Mouse (Mus musculus): ENCODE results near the gene Hist1h2be.
"Not testable (repeated sequence)": the region's sequence is repeated elsewhere in the genome, so short reads cannot be mapped to it uniquely, and the experiment has no call there.

The Hist1h2be gene

DNA sequence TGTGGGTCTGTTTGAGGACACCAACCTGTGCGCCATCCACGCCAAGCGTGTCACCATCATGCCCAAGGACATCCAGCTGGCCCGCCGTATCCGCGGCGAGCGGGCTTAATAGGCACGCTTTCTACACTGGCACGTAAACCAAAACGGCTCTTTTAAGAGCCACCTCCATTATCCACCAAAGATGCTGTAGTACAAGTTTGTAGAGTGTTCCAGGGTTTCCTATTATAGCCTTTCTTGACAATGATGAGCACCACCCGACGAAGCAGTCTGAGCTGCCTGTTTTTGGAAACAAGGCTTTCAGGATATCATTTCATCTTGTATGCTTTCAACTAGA lies 76.2 kb downstream of the Hist1h2be start:
- not testable (repeated sequence) for DNase-seq

DNA sequence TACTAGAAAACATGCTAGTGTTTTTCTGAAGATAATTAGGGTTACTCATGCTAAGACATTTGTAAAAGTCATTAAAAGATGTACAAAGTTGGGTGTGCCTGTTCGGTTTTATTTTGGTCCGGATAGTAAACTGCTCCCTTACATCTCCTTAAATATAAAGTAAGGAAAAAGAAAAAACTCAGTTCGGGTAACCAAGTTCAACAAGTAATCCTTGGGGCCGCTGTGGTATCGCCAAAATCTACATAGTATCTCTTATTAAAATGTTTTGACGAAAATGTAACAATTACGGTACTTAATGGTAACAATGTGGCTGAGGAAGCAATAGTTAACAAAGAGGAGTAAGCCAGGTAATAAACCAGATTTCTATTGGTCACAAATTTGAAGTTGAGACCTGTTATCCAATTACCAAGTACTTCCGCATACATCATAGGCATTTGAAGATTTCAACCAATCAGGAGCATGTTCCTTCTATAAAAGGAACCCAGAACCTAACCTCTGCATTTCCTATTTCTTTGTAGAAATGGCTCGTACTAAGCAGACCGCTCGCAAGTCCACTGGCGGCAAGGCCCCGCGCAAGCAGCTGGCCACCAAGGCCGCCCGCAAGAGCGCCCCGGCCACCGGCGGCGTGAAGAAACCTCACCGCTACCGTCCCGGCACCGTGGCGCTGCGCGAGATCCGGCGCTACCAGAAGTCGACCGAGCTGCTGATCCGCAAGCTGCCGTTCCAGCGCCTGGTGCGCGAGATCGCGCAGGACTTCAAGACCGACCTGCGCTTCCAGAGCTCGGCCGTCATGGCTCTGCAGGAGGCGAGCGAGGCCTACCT lies 76.7 kb downstream of the Hist1h2be start, which contains the start of gene Hist1h3f:
Gene Hist1h3f, plus strand, starts transcription at position 88 of the 822 bp plus-strand sequence.
- peak; percentile 89 for DNase-seq

DNA sequence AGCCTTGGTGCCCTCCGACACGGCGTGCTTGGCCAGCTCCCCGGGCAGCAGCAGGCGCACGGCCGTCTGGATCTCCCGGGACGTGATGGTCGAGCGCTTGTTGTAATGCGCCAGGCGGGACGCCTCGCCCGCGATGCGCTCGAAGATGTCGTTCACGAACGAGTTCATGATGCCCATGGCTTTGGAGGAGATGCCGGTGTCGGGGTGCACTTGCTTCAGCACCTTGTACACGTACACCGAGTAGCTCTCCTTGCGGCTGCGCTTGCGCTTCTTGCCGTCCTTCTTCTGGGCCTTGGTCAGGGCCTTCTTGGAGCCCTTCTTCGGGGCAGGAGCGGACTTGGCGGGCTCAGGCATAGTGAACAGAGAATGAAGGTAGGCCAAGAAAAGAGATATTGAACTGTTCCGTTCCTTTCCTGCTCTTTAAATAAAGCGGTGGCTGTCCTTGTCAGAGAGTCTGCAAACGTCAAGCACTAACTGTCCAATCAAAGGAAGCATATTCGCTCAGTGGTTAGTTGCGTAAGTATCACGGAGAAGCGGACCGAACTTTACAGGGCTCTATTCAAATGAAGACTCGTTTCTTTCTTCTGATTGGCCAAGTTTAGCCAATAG lies 77.8 kb downstream of the Hist1h2be start, which contains the start of gene Hist1h2bh:
Gene Hist1h2bh, minus strand, starts transcription at position 394 of the 609 bp plus-strand sequence.
- peak; percentile 85 for DNase-seq

DNA sequence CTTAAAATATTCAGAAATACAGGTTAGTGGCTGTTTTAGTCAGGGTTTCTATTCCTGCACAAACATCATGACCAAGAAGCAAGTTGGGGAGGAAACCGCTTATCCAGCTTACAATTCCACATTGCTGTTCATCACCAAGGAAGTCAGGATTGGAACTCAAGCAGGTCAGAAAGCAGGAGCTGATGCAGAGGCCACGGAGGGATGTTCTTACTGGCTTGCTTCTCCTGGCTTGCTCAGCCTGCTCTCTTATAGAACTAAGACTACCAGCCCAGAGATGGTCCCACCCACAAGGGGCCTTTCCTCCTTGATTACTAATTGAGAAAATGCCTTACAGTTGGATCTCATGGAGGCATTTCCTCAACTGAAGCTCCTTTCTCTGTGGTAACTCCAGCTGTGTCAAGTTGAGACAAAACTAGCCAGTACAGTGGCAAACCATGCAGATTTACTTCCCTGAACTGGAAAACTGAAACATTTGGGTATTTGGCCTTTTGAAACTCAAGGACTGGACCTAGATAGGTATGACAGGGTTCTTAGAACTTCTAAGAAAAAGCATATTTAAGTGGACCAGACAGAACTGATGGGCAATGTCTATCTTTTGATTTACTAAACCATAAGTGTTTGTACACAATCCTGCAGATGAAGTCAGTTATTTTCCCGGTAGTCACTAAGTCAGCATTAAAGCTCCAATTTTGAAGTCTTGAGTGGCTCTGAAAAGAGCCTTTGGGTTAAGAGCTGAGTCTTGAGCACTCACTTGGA lies 78.5 kb downstream of the Hist1h2be start:
- DNase-seq: not testable (repeated sequence)

DNA sequence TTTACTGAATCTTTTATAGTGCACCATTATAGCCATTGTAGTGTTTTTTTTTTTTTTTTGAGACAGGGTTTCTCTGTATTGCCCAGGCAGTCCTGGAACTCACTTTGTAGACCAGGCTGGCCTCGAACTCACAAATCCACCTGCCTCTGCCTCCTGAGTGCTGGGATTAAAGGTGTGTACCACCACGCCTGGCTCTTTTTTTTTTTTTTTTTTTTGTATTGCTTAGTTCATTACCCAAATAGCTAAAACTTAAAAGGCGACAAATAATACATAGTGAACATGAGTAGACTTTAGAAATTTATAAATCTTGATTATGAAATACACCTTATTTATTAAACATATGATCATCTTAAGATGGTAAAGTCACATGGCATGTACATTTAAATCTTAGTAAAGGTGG lies 79.4 kb downstream of the Hist1h2be start:
- DNase-seq: no peak

DNA sequence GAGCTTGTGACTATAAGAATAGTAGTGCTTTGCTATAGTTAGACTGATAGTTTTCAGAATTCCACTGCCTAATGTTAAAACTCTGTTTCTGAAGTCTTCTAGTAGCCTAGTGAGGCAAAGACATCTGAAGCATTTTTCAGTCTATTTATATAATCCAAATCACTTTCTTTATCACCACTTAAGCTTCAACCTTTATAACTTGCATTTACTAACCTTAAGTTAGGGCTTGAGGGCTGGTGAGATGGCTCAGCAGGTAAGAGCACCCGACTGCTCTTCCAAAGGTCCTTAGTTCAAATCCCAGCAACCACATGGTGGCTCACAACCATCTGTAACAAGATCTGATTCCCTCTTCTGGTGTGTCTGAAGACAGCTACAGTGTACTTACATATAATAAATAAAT lies 81.1 kb downstream of the Hist1h2be start:
- DNase-seq: not testable (repeated sequence)

DNA sequence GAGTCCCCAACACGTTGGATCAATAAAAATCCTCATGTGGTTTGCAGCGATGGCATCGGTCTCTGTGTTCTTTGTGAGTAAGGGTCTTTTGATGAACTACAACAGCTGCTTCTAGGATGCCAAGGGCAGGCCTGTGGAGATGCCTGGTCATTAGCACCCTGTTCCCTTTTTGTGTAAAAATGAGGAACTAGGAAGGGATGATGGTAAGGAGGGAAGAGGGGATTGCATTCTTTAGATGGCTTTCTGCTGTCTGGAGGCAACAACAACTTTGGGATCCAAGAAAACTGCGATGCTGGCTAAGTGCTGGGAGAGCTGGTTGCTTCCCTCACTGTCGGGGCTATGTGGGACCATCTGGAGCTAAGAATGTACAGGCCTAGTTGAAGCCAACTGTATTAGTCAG lies 82.7 kb downstream of the Hist1h2be start:
- DNase-seq: no peak

DNA sequence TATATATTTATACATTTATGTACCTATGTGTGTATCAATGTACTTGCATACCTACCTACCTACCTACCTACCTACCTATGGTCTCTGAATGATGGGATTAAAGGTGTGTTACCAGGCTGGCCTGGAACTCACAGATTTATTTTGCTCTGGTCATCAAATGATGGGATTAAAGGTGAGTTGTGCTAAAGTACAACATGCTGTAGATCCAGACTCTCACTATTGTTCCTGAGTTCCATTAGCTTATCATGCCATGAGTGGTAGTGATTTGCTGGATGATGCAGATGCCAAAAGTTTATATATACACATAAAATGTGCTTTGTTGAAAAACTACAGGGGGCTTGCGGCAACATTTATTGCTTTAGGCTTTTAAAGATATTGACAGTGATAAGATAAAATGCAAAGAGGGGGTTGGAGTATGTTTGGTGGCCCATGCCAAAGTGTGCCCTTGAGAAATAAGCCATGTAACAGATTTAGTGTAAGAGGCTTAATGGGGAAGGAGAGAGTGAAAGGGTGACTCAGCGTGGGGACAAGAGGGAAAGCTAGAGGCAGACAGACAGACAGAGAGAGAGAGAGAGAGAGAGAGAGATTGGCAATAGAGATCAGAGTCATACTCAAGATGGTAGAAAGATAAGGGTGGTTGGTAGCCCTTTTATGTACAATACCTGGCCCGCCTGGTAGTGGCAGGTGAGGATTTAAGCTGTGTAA lies 83.8 kb downstream of the Hist1h2be start:
- DNase-seq: no peak

DNA sequence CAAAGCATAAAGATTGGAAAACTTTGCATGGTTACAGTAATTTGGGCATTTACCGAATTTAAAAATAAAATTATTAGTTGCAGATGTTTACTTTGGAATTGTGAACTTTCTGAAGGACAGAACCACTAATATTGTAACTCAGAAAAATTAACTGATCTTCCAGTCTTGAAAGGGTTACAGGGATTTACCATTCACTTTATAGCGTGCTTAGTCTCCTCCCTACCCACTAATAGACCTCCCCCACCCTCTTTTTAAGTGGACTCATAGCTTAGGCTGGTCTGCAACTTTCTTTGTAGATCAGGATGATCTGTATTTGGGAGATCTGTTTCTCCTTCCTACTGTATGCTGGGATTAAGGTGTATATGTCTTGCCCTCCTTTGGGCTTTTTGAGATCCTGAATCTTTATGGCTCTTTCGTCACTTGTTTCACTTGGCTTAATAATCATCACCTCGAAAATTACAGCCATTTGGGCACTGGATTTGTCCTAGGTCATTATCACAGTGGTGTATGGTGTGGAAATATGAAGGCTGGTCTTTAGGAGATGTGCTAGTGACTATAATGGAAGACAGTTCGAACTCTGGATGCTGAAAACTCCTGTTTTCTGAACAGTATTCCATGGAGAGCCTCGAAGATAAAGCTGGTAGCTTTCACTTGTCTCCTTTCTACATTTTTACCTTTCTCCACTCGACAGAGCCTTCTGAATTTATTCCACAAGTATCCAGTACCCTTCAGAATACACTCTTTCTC lies 84.7 kb downstream of the Hist1h2be start:
- no peak for DNase-seq

DNA sequence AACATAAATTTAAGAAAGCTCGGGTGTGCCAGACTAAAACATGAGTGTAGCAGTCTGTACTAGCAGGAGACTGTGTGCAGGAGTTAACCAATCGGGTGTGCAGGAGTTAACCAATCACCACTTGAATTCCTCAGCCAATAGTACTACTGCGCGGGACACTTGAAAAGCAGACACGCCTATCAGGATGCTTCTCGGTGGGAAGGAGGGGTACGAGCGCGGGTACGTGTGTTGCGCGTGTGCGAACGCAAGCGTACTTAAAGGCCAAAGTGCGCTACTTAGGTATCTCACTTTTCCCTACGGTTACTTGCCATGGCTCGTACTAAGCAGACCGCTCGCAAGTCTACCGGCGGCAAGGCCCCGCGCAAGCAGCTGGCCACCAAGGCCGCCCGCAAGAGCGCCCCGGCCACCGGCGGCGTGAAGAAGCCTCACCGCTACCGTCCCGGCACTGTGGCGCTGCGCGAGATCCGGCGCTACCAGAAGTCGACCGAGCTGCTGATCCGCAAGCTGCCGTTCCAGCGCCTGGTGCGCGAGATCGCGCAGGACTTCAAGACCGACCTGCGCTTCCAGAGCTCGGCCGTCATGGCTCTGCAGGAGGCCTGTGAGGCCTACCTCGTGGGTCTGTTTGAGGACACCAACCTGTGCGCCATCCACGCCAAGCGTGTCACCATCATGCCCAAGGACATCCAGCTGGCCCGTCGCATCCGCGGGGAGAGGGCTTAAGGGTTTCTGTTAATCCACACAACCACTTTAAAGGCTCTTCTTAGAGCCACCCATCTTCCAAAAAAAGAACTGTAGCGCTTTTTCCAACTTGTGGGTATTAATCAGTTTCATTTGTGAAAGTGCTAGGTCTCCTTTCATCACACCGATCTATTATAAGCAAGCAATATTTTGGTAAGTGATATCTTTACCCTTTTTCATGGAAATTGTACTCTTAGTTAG lies 85.5 kb downstream of the Hist1h2be start, which contains the start of gene Hist1h3g:
Gene Hist1h3g, plus strand, starts transcription at position 286 of the 939 bp plus-strand sequence.
- DNase-seq: peak; percentile 82

DNA sequence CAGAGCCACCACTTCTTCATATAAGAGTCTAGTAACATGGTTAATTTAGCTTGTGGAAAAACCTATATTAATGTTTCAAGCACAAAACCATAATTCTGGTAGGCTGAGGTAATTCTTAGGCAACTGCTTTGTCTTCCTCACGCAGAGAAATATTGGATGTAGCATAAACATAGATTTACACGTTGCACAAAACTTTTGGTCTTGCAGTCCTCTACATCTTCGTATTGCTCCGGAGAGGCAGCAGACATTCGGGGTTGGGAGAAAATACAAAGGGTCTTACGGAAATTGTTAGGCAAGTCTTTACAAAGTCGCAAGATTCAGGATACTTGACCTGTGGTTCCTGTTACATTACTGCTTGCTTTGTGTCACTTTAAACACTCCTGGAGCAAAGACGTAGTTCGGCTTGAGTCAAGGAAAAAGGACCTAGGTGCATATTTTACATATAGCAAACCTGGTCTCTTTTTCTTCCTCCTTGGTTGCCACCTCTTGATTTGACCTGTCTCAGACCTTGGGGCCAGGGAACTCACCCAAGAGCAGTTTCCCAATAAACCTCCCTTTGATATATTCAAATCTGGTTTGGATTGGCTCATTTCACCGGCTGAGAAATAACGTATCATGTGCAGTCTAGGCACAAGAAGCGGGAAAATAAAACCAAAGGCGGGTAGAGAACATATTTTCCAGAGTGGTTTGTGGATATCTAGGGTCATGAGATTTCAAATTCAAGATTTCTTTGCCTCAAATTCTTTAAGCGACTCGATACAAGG lies 86.4 kb downstream of the Hist1h2be start:
- peak; percentile 36 for DNase-seq

Measured in kidney, adult 9 months (tissue).